Mouse (Mus musculus): ENCODE data around the gene Kpna2. TPM values are rescaled to one million over a fixed set of nuclear protein-coding genes. Genes with fewer than 3 reads are reported as not detected.

Gene Kpna2
- polyA plus RNA-seq (2014; fragmentation: Nextera tagmentation; extraction: Ambion mirVana) = 632 and 636 TPM in 2 replicates

DNA sequence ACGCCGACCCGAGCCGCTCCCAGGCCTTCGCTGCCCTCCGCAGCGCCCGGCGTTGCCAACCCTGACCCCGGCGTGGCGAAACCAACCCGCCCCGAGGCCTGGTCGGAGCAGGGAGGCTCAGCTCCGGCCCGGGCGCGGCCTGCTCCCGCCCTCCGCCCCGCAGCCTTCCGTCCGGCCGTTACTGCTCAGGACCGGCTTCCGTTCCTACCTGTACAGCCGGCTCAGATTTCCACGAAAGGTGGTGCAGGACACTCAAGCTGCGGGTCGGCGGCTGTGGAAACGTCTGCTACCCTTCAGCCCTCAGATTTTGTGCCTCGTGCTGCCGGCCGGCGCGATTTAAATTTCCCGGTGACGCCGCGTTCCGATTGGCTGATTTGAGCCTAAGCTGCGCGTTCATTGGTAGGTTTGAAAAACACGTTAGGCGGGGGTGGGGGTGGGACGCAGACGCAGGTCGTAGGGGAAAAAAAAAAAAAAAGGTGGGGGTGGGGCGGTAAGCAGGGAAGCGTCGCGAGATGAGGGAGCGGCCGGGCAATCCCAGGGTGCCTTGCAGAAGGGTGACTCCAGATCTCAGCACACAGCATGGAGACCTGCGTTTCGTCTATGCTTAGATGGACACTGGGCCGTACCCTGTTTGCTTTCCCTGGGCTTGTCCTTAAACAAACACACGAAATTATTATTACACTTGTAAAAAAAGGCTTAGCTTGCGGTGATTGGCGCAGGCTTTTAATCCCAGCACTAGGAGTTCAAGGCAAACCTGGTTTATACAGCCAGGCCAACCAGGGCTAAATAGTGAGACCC lies at the start of gene Kpna2:
TSS of gene Kpna2 (minus strand) at position 391 of the 798 bp plus-strand sequence.
- Histone ChIP-seq H3K36me3 (ENCODE audit: control insufficient read depth, insufficient read depth, low read length) (peaks cover 9% of the 10 kb centered on the region), H3K4me1 (ENCODE audit: control insufficient read depth, insufficient read depth, low read length) (peaks cover 9% of the 10 kb centered on the region; the same call in 1 of the 2 replicates), H3K4me3 (ENCODE audit: low read depth, low read length) (peak within 1 kb of the TSS; percentile 74), H3K27ac (ENCODE audit: low read depth, low read length) (peak within 1 kb of the TSS; percentile 36), H3K4me2 (ENCODE audit: low read depth) (peak within 1 kb of the TSS; percentile 55), H3K9ac (ENCODE audit: low read length) (peak within 1 kb of the TSS; percentile 79), H3K27me3 (ENCODE audit: control insufficient read depth, insufficient read depth, low read length) (no peaks in the 10 kb centered on the region), H3K9me3 (ENCODE audit: control insufficient read depth, low read length) (no peaks in the 10 kb centered on the region)
- DNase-seq (ENCODE audit: low spot score) = peak; percentile 93
- peak; percentile 89 for ATAC-seq (ENCODE audit: insufficient read depth, low FRiP score, low TSS enrichment)
- WGBS = 1% methylated on average over 59 of the region's 62 CpGs

DNA sequence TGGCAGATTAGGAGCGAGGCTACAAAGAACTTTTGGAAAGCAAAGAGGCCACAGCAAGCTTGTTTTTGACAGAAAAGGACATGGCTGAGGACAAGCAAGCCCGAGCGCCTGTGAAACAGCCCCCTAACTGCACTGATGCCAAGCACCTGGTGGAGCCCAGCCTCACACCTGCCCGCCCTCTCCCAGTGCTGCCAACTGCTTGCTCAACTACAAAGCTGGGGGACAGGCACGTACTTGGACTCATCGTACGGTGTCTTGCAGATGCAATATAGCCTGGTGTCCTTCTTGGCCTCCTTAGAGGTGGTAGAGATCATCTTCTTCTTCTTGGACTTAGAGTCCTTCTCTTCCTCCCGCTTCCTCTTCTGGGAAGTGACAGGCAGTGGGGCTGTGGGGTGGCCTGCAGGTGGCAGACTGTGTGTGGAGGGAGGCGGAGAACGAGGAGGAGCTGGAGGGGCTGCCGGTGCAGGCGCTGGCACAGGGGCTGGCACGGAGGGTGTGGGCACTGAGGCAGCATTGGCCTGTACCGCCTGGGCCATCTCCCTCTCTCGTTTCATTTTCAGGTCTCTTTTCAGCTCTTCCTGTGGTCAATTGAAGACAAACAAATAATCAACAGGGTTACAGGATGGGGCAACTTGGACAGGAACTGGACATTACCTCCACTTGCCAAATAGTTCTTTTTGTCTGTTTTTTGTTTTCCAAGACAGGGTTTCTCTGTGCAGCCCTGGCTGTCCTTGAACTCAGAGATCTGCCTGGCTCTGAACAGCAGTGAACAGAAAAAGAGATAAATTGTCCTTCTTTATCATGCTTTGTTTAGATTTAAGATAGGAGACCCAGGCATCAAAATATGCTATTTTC lies 47.7 kb upstream of the Kpna2 start:
- no peaks in the 10 kb centered on the region for H3K4me1 ChIP-seq (ENCODE audit: control insufficient read depth, insufficient read depth, low read length)
- H3K27ac ChIP-seq (ENCODE audit: low read depth, low read length) = no peak overlapping the region
- no peak for DNase-seq (ENCODE audit: low spot score)
- 91% methylated on average over 15 of the region's 15 CpGs for WGBS
- peaks cover 14% of the 10 kb centered on the region for H3K36me3 ChIP-seq (ENCODE audit: control insufficient read depth, insufficient read depth, low read length)
- no peaks in the 10 kb centered on the region for H3K9me3 ChIP-seq (ENCODE audit: control insufficient read depth, low read length)
- H3K4me3 ChIP-seq (ENCODE audit: low read depth, low read length) = no peak overlapping the region
- no peak for ATAC-seq (ENCODE audit: insufficient read depth, low FRiP score, low TSS enrichment)
- no peaks in the 10 kb centered on the region for H3K27me3 ChIP-seq (ENCODE audit: control insufficient read depth, insufficient read depth, low read length)
- H3K9ac ChIP-seq (ENCODE audit: low read length) = no peak overlapping the region
- no peak overlapping the region for H3K4me2 ChIP-seq (ENCODE audit: low read depth)

DNA sequence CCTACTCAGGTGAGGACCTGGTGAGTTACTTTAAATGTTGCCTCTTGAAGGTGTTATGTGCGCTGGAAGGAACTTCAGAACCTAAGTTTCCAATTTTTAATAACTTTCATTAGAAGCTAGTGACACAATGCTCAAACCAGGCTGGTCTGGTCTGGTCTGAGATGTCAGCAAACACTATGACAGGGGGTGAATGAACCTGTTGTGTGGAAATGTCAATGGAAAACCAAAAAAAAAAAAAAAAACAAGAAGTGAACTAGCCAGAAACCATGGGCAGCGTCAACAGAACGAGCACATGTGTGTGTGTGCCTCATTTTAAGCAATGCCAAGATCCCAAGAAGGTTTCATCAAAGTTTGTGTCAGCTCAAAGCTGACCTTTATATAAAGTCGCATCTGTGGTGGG lies 46.2 kb upstream of the Kpna2 start:
- Histone ChIP-seq H3K4me2 (ENCODE audit: low read depth) (no peak overlapping the region), H3K4me1 (ENCODE audit: control insufficient read depth, insufficient read depth, low read length) (no peaks in the 10 kb centered on the region), H3K4me3 (ENCODE audit: low read depth, low read length) (no peak overlapping the region), H3K9ac (ENCODE audit: low read length) (no peak overlapping the region), H3K27me3 (ENCODE audit: control insufficient read depth, insufficient read depth, low read length) (no peaks in the 10 kb centered on the region), H3K27ac (ENCODE audit: low read depth, low read length) (no peak overlapping the region), H3K36me3 (ENCODE audit: control insufficient read depth, insufficient read depth, low read length) (peaks cover 14% of the 10 kb centered on the region), H3K9me3 (ENCODE audit: control insufficient read depth, low read length) (no peaks in the 10 kb centered on the region)
- WGBS = 97% methylated on average over 4 of the region's 4 CpGs
- no peak for DNase-seq (ENCODE audit: low spot score)
- no peak for ATAC-seq (ENCODE audit: insufficient read depth, low FRiP score, low TSS enrichment)

GRCm38 (mm10) chr11:107044321-107044720 lies 45.0 kb upstream of the Kpna2 start:
- no peak overlapping the region for H3K9ac ChIP-seq (ENCODE audit: low read length)
- no peaks in the 10 kb centered on the region for H3K9me3 ChIP-seq (ENCODE audit: control insufficient read depth, low read length)
- 64% methylated on average over 5 of the region's 5 CpGs for whole genome bisulfite sequencing
- H3K4me2 ChIP-seq (ENCODE audit: low read depth) = no peak overlapping the region
- peaks cover 14% of the 10 kb centered on the region for H3K36me3 ChIP-seq (ENCODE audit: control insufficient read depth, insufficient read depth, low read length)
- no peak overlapping the region for H3K27ac ChIP-seq (ENCODE audit: low read depth, low read length)
- no peaks in the 10 kb centered on the region for H3K27me3 ChIP-seq (ENCODE audit: control insufficient read depth, insufficient read depth, low read length)
- H3K4me3 ChIP-seq (ENCODE audit: low read depth, low read length) = no peak overlapping the region
- no peak for ATAC-seq (ENCODE audit: insufficient read depth, low FRiP score, low TSS enrichment)
- peak; percentile 59 for DNase-seq (ENCODE audit: low spot score)
- no peaks in the 10 kb centered on the region for H3K4me1 ChIP-seq (ENCODE audit: control insufficient read depth, insufficient read depth, low read length)

DNA sequence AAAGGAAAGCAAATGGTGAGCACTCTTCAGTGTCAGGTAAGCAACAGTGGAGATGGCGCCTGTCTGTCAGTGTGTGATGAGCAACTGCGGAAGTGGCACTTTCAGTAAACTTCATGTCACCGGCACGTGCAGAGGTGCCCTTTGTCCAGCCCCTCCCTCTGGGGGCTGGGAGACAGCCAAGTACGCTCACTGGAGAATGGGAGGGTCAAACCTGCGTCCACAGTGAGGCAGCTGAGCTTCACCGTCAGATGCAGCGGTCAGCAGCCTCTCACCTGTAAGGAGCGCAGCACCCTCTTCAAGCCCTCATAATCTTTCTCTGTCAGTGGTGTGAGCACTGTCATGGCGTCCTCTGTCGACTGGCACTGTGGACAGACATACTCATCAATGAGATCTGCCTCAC lies 44.0 kb upstream of the Kpna2 start:
- no peak overlapping the region for H3K4me3 ChIP-seq (ENCODE audit: low read depth, low read length)
- no peak for ATAC-seq (ENCODE audit: insufficient read depth, low FRiP score, low TSS enrichment)
- H3K4me1 ChIP-seq (ENCODE audit: control insufficient read depth, insufficient read depth, low read length) = no peaks in the 10 kb centered on the region
- WGBS = 95% methylated on average over 11 of the region's 11 CpGs
- H3K27me3 ChIP-seq (ENCODE audit: control insufficient read depth, insufficient read depth, low read length) = no peaks in the 10 kb centered on the region
- H3K4me2 ChIP-seq (ENCODE audit: low read depth) = no peak overlapping the region
- no peak overlapping the region for H3K27ac ChIP-seq (ENCODE audit: low read depth, low read length)
- H3K9me3 ChIP-seq (ENCODE audit: control insufficient read depth, low read length) = no peaks in the 10 kb centered on the region
- no peak overlapping the region for H3K9ac ChIP-seq (ENCODE audit: low read length)
- H3K36me3 ChIP-seq (ENCODE audit: control insufficient read depth, insufficient read depth, low read length) = peaks cover 14% of the 10 kb centered on the region
- no peak for DNase-seq (ENCODE audit: low spot score)

DNA sequence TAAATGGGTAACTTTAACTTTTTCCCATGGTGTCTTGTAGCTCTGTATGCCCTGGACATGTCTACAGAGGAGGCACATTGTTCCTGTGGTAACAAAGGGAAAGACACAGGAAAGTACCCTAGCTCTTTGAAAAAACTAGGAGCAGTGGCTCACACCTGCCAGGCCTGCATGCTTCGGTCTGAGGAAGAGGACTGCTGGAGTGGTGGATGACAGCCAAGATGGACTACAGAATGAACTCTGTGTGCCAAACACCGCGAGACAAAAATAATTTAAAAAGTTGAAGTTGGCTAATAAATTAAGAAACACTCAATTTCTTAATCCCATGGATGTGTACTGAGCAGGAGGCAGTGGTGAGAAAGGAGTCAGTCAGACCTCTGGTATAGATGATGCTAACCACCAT lies 42.1 kb upstream of the Kpna2 start:
- no peaks in the 10 kb centered on the region for H3K9me3 ChIP-seq (ENCODE audit: control insufficient read depth, low read length)
- H3K4me1 ChIP-seq (ENCODE audit: control insufficient read depth, insufficient read depth, low read length) = no peaks in the 10 kb centered on the region
- 93% methylated on average over 3 of the region's 3 CpGs for WGBS
- DNase-seq (ENCODE audit: low spot score) = no peak
- H3K36me3 ChIP-seq (ENCODE audit: control insufficient read depth, insufficient read depth, low read length) = peaks cover 11% of the 10 kb centered on the region
- ATAC-seq (ENCODE audit: insufficient read depth, low FRiP score, low TSS enrichment) = no peak
- H3K4me3 ChIP-seq (ENCODE audit: low read depth, low read length) = no peak overlapping the region
- no peak overlapping the region for H3K27ac ChIP-seq (ENCODE audit: low read depth, low read length)
- no peaks in the 10 kb centered on the region for H3K27me3 ChIP-seq (ENCODE audit: control insufficient read depth, insufficient read depth, low read length)
- no peak overlapping the region for H3K4me2 ChIP-seq (ENCODE audit: low read depth)
- H3K9ac ChIP-seq (ENCODE audit: low read length) = no peak overlapping the region

DNA sequence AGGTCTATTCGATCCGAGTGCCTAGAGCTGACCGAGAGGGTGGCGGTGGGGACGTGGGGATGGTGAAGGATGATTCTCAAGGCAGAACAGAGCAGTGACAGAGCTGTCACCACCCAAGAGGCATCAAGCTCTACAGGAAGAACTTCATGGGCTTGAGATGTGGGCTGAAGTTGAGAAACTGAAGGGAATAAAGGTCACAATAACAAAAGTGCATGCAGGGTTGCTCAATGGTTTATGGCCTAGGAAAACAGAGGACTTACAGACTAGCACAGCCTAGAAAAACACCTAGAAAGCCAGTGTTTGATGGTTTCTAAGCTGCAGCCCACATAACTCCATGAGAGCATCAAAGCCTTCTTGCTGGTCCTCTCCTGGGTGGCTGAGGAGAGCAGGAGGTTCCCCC lies 40.1 kb upstream of the Kpna2 start:
- ATAC-seq (ENCODE audit: insufficient read depth, low FRiP score, low TSS enrichment) (no peak), DNase-seq (ENCODE audit: low spot score) (no peak)
- Histone ChIP-seq H3K4me3 (ENCODE audit: low read depth, low read length) (no peak overlapping the region), H3K9ac (ENCODE audit: low read length) (no peak overlapping the region), H3K4me2 (ENCODE audit: low read depth) (no peak overlapping the region), H3K27me3 (ENCODE audit: control insufficient read depth, insufficient read depth, low read length) (no peaks in the 10 kb centered on the region), H3K36me3 (ENCODE audit: control insufficient read depth, insufficient read depth, low read length) (peaks cover 6% of the 10 kb centered on the region), H3K4me1 (ENCODE audit: control insufficient read depth, insufficient read depth, low read length) (no peaks in the 10 kb centered on the region), H3K27ac (ENCODE audit: low read depth, low read length) (no peak overlapping the region), H3K9me3 (ENCODE audit: control insufficient read depth, low read length) (no peaks in the 10 kb centered on the region)
- WGBS = 96% methylated on average over 5 of the region's 5 CpGs

- Histone ChIP-seq H3K4me1 (ENCODE audit: control insufficient read depth, insufficient read depth, low read length) (no peaks in the 10 kb centered on the region), H3K9me3 (ENCODE audit: control insufficient read depth, low read length) (no peaks in the 10 kb centered on the region), H3K9ac (ENCODE audit: low read length) (no peak overlapping the region), H3K4me2 (ENCODE audit: low read depth) (no peak overlapping the region), H3K27me3 (ENCODE audit: control insufficient read depth, insufficient read depth, low read length) (no peaks in the 10 kb centered on the region), H3K4me3 (ENCODE audit: low read depth, low read length) (no peak overlapping the region), H3K27ac (ENCODE audit: low read depth, low read length) (no peak overlapping the region), H3K36me3 (ENCODE audit: control insufficient read depth, insufficient read depth, low read length) (peaks cover 2% of the 10 kb centered on the region; the same call in 1 of the 2 replicates)
- no peak for DNase-seq (ENCODE audit: low spot score)
- no peak for ATAC-seq (ENCODE audit: insufficient read depth, low FRiP score, low TSS enrichment)
- WGBS = 89% methylated on average over 10 of the region's 10 CpGs
Measured at GRCm38 (mm10) chr11:107034085-107034810, 34.9 kb upstream of the Kpna2 start.

Data from neural tube, embryonic 11.5 days (tissue).